Mouse (Mus musculus): Measurements from ENCODE around the gene Hist1h2bp.
"Not testable (repeated sequence)": the region's sequence is repeated elsewhere in the genome, so short reads cannot be mapped to it uniquely, and the experiment has no call there.

The Hist1h2bp gene

DNA sequence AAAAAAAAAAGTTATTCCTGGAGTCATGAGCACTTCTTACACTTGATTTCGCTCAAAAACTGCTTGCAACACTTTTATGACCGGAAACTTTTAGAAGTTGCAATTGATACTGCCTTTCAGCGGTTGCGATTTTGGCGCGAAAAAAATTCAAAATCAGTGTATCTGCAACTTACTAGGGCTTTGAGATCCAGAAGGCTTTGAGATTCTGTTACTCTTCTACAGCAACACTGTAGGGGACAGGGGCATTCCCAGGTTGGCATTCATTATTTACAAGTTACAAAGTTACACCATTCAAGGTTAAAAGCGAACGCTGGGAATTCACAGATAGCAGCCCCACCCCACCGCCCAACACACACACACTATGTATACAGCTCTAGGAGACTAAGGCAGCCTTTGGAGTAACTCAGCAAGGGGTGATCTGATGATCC, 3.5 kb upstream of the Hist1h2bp start:
- DNase-seq: peak; percentile 43 to 55

GRCm38 (mm10) chr13:21784311-21784710, 3.0 kb upstream of the Hist1h2bp start:
- DNase-seq: no peak

DNA sequence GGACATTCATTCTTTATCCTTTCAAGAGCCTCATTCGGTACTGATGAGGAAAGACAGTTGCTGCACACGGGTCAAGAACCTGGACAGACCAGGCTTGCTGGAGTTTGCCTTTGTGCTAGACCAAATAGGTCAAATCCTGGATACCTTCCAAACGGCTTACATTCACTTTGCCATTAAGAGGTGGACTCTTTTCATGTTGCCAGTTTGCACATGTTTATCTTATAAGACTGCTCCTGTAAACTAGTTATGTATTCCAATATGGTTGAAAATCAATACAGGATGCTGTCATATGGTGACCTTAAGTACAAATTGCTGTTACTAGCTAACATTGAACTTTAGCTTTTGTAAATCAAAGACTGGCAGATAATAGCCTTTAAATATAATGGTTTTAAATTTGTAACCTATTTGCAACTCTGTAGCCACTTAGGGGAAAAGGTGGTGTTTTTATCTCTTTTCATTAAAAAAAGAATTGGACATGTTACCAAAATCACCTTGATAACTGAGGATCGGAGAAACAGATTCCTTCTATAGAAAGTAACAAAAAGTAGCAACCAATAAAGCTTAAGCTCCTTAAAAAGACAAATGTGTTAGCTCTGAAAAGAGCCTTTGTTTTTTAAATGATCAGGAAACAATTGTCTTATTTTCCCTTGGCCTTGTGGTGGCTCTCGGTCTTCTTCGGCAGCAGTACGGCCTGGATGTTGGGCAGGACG, 917 bp upstream of the Hist1h2bp start:
- peak in 1 of 2 experiments; percentile 42 for DNase-seq

GRCm38 (mm10) chr13:21787760-21788593, 716 bp downstream of the Hist1h2bp start:
- DNase-seq: no peak

GRCm38 (mm10) chr13:21789925-21790324, 2.7 kb downstream of the Hist1h2bp start:
- DNase-seq: no peak

DNA sequence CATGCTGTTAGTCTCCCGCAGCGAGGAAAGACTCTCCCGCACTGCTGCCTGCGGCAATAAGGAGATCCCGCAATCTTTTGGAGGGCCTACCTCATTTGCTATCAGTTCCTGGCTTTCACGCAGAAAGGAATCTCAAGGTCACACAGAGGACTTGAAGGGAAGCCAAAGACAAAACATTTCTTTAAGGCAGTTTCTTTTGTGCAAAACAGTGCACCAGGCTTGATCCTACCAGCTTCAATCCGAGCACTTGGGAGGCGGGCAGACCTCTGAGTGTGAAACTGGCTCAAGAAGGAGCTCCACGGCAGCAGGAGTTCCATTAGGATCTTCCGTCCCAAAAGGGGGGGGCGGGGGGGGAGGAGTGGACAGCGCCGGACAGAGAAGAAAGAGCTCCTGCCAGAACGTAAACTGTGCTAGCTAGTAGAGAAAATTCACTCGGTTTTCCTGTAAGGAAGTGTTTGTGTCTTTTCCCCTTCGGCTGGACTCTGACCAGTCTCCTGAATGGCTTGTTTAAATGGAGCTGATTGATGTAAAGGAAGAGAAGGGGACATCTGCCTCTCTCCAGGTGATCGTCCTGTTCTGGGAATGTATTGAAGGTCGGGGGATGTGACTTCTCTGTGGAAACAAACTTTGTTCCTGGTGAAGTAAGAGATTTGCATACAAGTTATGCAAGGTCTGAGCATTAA, 3.5 kb downstream of the Hist1h2bp start:
- peak in 1 of 2 experiments; percentile 32 for DNase-seq

DNA sequence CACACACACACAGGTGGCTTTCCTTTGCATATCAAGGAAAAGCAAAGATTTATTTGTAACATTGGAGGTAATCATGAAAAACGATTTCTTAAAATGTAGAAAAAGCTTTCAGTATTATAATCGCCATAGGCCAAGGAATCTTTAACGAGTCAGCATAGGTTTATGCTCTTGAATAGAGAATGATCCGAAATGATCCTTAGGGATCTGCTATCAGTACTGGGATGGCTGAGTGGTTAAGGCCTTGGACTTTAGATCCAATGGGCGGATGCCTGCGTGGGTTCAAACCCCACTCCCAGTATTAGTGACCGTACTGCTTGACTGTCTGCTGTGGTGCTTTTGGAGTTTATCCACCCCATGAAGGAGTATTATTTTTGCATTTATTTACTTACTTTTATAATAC, 8.3 kb downstream of the Hist1h2bp start:
- no peak for DNase-seq

- DNase-seq: not testable (repeated sequence)
These were observed 9.9 kb downstream of the Hist1h2bp start for GRCm38 (mm10) chr13:21797163-21797562.

DNA sequence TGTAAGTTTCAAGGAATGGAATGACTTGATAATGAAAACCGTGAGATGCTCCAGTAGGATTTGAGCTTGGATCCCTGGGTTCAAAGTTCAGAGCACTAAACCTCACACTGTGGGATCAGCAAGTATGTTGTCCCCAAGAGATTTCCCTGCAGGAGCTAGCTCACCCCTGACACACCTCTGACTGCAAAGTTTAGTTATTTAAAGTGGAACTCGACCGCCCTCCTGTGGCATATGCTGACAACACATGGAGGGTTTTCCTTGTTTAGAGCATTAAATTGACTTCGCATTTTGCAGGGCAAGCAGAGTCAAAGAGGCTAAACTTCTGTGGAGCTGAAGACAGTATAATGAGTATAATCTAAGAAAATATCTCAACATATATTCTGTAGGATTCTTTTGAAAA, 15.8 kb downstream of the Hist1h2bp start:
- DNase-seq: not testable (repeated sequence)

GRCm38 (mm10) chr13:21810073-21810472, 22.8 kb downstream of the Hist1h2bp start, which contains the start of the genes Hist1h2bq and Hist1h2ao:
Gene Hist1h2bq (minus strand): TSS chr13:21810197.
Gene Hist1h2ao (plus strand): TSS chr13:21810465.
- DNase-seq: not testable (repeated sequence)

DNA sequence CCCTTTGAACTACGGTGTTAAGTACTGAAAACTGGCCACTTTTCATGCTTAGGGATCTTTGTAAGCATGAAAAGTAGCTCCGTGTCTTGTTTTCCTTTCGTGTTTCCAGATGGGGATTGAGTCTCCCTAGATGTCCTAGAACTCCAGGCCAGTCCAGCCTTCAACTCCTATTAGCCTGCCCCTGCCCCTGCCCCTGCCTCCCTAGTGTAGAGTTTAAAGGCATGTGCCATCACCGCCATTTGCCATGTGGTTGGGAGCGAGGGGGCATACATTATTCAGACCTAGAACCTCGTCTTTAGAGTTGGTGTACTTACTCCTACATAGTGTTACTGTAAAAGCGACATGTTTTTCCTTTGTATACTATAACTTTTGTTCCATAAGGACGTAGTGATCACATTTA, 23.8 kb downstream of the Hist1h2bp start:
- not testable (repeated sequence) for DNase-seq

DNA sequence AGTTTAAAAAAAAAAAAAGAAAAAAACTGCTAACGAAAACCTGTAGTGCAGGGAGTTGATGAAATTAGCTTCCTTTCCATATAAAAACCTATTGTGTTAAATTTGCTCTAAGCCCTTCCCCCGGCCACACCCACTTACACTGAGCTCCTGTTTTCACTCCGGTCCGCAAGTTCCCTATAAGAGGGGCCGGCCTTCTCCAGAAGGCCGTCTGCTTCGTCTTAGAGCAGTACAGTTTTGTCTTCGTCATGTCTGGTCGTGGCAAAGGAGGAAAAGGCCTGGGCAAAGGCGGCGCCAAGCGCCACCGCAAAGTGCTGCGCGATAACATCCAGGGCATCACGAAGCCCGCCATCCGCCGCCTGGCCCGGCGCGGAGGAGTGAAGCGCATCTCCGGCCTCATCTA, 24.3 kb downstream of the Hist1h2bp start, which contains the start of gene Hist1h4m:
Hist1h4m (plus strand) TSS at position 208 of the 400 bp plus-strand sequence.
- DNase-seq: peak; percentile 47 to 64

GRCm38 (mm10) chr13:21812092-21812491, 24.8 kb downstream of the Hist1h2bp start:
- not testable (repeated sequence) for DNase-seq

DNA sequence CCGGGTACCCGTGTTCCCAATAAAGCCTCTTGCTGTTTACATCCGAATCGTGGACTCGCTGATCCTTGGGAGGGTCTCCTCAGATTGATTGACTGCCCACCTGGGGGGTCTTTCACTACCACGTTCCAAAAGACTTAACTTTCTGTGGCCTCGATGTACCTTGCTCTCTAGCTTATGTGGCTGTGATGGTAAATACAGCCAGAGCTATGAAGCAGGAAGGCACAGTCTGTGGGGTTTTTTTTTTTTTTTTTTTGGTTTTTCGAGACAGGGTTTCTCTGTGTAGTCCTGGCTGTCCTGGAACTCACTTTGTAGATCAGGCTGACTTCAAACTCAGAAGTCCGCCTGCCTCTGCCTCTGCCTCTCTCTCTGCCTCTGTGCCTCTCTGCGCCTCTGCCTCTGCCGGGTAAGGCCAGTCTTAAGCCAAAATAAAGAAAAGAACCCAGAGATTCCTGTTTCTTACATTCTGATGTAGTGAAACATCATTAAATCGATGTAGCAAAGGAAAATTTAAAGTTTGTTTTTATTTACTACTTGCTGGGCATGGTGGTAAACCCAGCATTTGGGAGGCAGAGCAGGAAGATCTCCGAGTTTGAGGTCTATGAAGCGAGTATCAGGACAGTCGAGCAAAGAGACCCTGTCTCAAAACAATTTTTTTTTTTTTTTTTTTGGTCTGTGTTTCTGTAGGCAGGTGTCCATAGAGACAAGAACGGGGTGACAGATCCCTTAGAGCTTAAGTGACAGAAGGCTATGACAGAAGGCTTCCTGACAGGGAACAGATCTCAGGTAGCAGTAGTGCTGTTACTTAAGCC, 33.0 kb downstream of the Hist1h2bp start:
- not testable (repeated sequence) for DNase-seq

DNA sequence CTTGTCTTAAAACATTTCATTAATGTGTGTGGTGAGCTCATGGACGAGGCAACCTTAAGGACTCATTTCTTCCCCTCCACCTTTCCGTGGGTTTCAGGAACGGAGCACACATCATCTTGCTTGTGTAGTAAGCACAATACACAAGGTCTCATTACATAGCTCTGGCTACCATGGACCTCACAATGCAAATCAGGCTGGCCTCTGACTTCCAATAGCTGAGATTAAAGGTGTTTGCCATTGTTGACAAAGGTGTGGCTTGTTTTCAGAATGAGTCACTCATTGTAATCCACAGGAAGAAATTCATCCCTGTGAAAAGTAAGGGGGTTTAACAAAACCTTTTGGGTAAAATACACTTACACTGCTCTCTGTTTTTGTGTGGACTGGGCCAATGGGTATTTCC, 41.2 kb downstream of the Hist1h2bp start:
- no peak for DNase-seq

DNA sequence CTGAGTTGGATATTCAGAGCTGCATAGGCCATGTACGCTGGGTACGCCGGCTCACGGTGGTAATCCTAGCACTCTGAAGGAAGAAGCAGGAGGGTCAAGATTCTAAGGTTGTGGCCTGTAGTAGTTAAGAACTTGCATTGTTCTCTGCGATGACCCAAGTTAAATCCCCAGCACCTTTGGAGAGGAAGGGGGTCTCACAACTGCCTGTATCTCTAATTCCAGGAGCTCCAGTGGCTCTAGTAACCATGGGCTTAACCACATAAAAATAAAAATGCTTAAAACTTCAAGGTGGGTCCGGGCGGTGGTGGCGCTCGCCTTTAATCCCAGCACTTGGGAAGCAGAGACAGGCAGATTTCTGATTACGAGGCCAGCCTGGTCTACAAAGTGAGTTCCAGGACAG, 43.1 kb downstream of the Hist1h2bp start:
- no peak for DNase-seq

DNA sequence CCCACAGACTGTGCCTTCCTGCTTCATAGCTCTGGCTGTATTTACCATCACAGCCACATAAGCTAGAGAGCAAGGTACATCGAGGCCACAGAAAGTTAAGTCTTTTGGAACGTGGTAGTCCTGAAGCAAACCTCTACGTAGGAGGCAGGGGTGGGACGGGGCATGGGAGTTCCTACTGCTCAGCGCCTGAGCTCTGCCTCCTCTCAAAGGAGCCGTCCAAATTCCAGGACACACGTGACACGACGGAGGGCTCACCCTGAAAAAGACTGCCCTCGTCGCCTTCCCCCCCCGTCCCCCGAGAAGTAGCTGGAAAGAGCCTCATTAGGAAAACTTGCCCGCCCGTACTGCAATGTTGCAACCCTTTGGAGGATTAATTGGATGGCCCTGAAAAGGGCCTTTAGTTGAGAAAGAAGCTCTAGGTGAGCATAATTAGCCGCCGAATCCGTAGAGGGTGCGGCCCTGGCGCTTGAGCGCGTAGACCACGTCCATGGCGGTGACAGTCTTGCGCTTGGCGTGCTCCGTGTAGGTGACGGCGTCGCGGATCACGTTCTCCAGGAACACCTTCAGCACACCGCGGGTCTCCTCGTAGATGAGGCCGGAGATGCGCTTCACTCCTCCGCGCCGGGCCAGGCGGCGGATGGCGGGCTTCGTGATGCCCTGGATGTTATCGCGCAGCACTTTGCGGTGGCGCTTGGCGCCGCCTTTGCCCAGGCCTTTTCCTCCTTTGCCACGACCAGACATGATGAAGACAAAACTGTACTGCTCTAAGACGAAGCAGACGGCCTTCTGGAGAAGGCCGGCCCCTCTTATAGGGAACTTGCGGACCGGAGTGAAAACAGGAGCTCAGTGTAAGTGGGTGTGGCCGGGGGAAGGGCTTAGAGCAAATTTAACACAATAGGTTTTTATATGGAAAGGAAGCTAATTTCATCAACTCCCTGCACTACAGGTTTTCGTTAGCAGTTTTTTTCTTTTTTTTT, 44.4 kb downstream of the Hist1h2bp start, which contains the start of gene Hist1h4n:
Hist1h4n (minus strand) TSS at position 779 of the 977 bp plus-strand sequence.
- DNase-seq: peak; percentile 32 to 45

GRCm38 (mm10) chr13:21833461-21833860, 46.2 kb downstream of the Hist1h2bp start, which contains the start of the genes Hist1h2ap and Hist1h2br:
Gene Hist1h2ap (minus strand): TSS chr13:21833507.
Gene Hist1h2br (plus strand): TSS chr13:21833743.
- DNase-seq: not testable (repeated sequence)

Data from cerebellum, postnatal 10 days (tissue).